Mouse (Mus musculus) cortical plate, adult 2 months (tissue): ENCODE data around the gene C530025M09Rik. TPM values are rescaled to one million over a fixed set of nuclear protein-coding genes. Genes with fewer than 3 reads are reported as not detected.

Source experiments
- H3K27ac ChIP-seq: fragments of 200-500 bp; 2 replicates; pipeline ENCODE4 v1.5.1; 2012; ENCODE audit warnings: low read length, control low read depth, inconsistent platforms; ENCODE audit not compliant: insufficient read depth
- H3K4me1 ChIP-seq: fragments of 200-500 bp; 2 replicates; pipeline ENCODE4 v1.6.1; 2011; ENCODE audit warnings: low read length; ENCODE audit not compliant: control insufficient read depth, insufficient read depth
- H3K4me3 ChIP-seq: fragments of 200-500 bp; 2 replicates; pipeline ENCODE4 v1.5.1; 2011; ENCODE audit warnings: mild to moderate bottlenecking, low read length, control low read depth; ENCODE audit not compliant: insufficient read depth
- CTCF ChIP-seq: fragments of 200-500 bp; IDR thresholded peaks from 2 replicates; pipeline ENCODE4 v1.5.1; 2011; ENCODE audit warnings: mild to moderate bottlenecking, control low read depth, low read length; ENCODE audit not compliant: insufficient read depth; ENCODE audit errors: extremely low read depth
- POLR2A ChIP-seq: fragments of 200-500 bp; IDR thresholded peaks from 2 replicates; pipeline ENCODE4 v1.6.1; 2011; ENCODE audit warnings: mild to moderate bottlenecking, low read length, control low read depth; ENCODE audit not compliant: insufficient read depth; ENCODE audit errors: extremely low read depth
- polyA plus RNA-seq: library from polyadenylated mRNA; depleted of rRNA; stranded (reverse); fragments of >200 nt; gene quantifications from 2 replicates; pipeline ENCODE4 v1.2.3, GENCODE M21; 2012; rRNA removed

The C530025M09Rik gene
- 0.17 and 0.78 TPM in 2 replicates for polyA plus RNA-seq

- H3K27ac ChIP-seq = peak within 1 kb of the TSS; percentile 55
- TF ChIP-seq CTCF (no peak), POLR2A (no peak)
- peaks cover 2% of the 10 kb centered on the region; the same call in 1 of the 2 replicates for H3K4me1 ChIP-seq
- H3K4me3 ChIP-seq = peak within 1 kb of the TSS; percentile 67
Measured at GRCm38 (mm10) chr2:149830536-149831458, at the start of gene C530025M09Rik. C530025M09Rik (minus strand) TSS chr2:149831213.

- no peak overlapping the region for H3K4me3 ChIP-seq
- peak overlapping the region; percentile 21; the same call in 1 of the 2 replicates for H3K27ac ChIP-seq
- peaks cover 5% of the 10 kb centered on the region for H3K4me1 ChIP-seq
- TF ChIP-seq POLR2A (no peak), CTCF (no peak)
Measured at GRCm38 (mm10) chr2:149877954-149878353, 46.9 kb upstream of the C530025M09Rik start.

GRCm38 (mm10) chr2:149873346-149873745 lies 42.3 kb upstream of the C530025M09Rik start:
- peaks cover 8% of the 10 kb centered on the region for H3K4me1 ChIP-seq
- no peak for TF ChIP-seq CTCF
- TF ChIP-seq POLR2A = no peak
- H3K4me3 ChIP-seq = no peak overlapping the region
- H3K27ac ChIP-seq = peak overlapping the region; percentile 55; the same call in 1 of the 2 replicates

- H3K4me3 ChIP-seq = no peak overlapping the region
- no peak overlapping the region for H3K27ac ChIP-seq
- TF ChIP-seq CTCF (no peak), POLR2A (no peak)
- H3K4me1 ChIP-seq = peaks cover 6% of the 10 kb centered on the region
Measured at GRCm38 (mm10) chr2:149872496-149872895, 41.5 kb upstream of the C530025M09Rik start.

- no peak for TF ChIP-seq CTCF
- TF ChIP-seq POLR2A = no peak
- Histone ChIP-seq H3K27ac (no peak overlapping the region), H3K4me3 (no peak overlapping the region), H3K4me1 (peaks cover 3% of the 10 kb centered on the region; the same call in 1 of the 2 replicates)
Measured at GRCm38 (mm10) chr2:149870496-149870895, 39.5 kb upstream of the C530025M09Rik start.

- H3K4me1 ChIP-seq = peaks cover 1% of the 10 kb centered on the region; the same call in 1 of the 2 replicates
- H3K27ac ChIP-seq = no peak overlapping the region
- no peak overlapping the region for H3K4me3 ChIP-seq
- TF ChIP-seq POLR2A = no peak
- no peak for TF ChIP-seq CTCF
Measured at GRCm38 (mm10) chr2:149865914-149866435, 35.0 kb upstream of the C530025M09Rik start.

- no peak overlapping the region for H3K27ac ChIP-seq
- H3K4me3 ChIP-seq = no peak overlapping the region
- TF ChIP-seq CTCF (no peak), POLR2A (no peak)
- H3K4me1 ChIP-seq = 0 out of 2 replicates have a peak, but pooled peaks cover 1% of the 10 kb centered on the region
Measured at GRCm38 (mm10) chr2:149861002-149861401, 30.0 kb upstream of the C530025M09Rik start.

- Histone ChIP-seq H3K4me3 (no peak overlapping the region), H3K4me1 (peaks cover 2% of the 10 kb centered on the region; the same call in 1 of the 2 replicates), H3K27ac (no peak overlapping the region)
- TF ChIP-seq CTCF = no peak
- no peak for TF ChIP-seq POLR2A
Measured at GRCm38 (mm10) chr2:149848778-149849177, 17.8 kb upstream of the C530025M09Rik start.

GRCm38 (mm10) chr2:149844575-149844974 lies 13.6 kb upstream of the C530025M09Rik start:
- Histone ChIP-seq H3K27ac (no peak overlapping the region), H3K4me1 (peaks cover 2% of the 10 kb centered on the region; the same call in 1 of the 2 replicates), H3K4me3 (no peak overlapping the region)
- TF ChIP-seq POLR2A = no peak
- TF ChIP-seq CTCF = no peak

GRCm38 (mm10) chr2:149839666-149840065 lies 8.7 kb upstream of the C530025M09Rik start:
- Histone ChIP-seq H3K27ac (no peak overlapping the region), H3K4me1 (peaks cover 6% of the 10 kb centered on the region; the same call in 1 of the 2 replicates), H3K4me3 (no peak overlapping the region)
- no peak for TF ChIP-seq CTCF
- no peak for TF ChIP-seq POLR2A
